Mouse (Mus musculus): ENCODE measurements around the gene Kctd6.
"Not testable (repeated sequence)": the region's sequence is repeated elsewhere in the genome, so short reads cannot be mapped to it uniquely, and the experiment has no call there.

Gene Kctd6

GRCm38 (mm10) chr14:8250141-8250871 lies 36.4 kb downstream of the Kctd6 start:
- peak; percentile 51 for DNase-seq (ENCODE audit: low read depth)

GRCm38 (mm10) chr14:8251330-8251885 lies 37.5 kb downstream of the Kctd6 start:
- DNase-seq (ENCODE audit: low read depth) = no peak

- peak; percentile 83 for DNase-seq (ENCODE audit: low read depth)
Observed at GRCm38 (mm10) chr14:8255076-8255729, 41.3 kb downstream of the Kctd6 start.

- no peak for DNase-seq (ENCODE audit: low read depth)
Observed at GRCm38 (mm10) chr14:8256072-8256471, 42.1 kb downstream of the Kctd6 start.

GRCm38 (mm10) chr14:8256881-8257280 lies 42.9 kb downstream of the Kctd6 start:
- DNase-seq (ENCODE audit: low read depth) = no peak

- DNase-seq (ENCODE audit: low read depth) = no peak
Observed at GRCm38 (mm10) chr14:8257521-8258334, 43.8 kb downstream of the Kctd6 start.

GRCm38 (mm10) chr14:8258335-8258627 lies 44.3 kb downstream of the Kctd6 start:
- DNase-seq (ENCODE audit: low read depth) = no peak

GRCm38 (mm10) chr14:8258752-8259151 lies 44.8 kb downstream of the Kctd6 start:
- peak; percentile 51 for DNase-seq (ENCODE audit: low read depth)

GRCm38 (mm10) chr14:8259166-8259565 lies 45.2 kb downstream of the Kctd6 start, which contains the start of gene Acox2:
TSS of gene Acox2 (minus strand) at chr14:8259353.
- DNase-seq (ENCODE audit: low read depth) = no peak

- DNase-seq (ENCODE audit: low read depth) = no peak
Observed at GRCm38 (mm10) chr14:8260214-8260613, 46.3 kb downstream of the Kctd6 start.

- no peak for DNase-seq (ENCODE audit: low read depth)
Observed at GRCm38 (mm10) chr14:8262242-8262641, 48.3 kb downstream of the Kctd6 start.

GRCm38 (mm10) chr14:8264378-8264777 lies 50.4 kb downstream of the Kctd6 start:
- no peak for DNase-seq (ENCODE audit: low read depth)

GRCm38 (mm10) chr14:8271281-8271680 lies 57.3 kb downstream of the Kctd6 start:
- DNase-seq (ENCODE audit: low read depth) = not testable (repeated sequence)

All from 416B (cell line).